19 mouse cellular contexts compared by ENCODE assay signal in the genomic region with DNA sequence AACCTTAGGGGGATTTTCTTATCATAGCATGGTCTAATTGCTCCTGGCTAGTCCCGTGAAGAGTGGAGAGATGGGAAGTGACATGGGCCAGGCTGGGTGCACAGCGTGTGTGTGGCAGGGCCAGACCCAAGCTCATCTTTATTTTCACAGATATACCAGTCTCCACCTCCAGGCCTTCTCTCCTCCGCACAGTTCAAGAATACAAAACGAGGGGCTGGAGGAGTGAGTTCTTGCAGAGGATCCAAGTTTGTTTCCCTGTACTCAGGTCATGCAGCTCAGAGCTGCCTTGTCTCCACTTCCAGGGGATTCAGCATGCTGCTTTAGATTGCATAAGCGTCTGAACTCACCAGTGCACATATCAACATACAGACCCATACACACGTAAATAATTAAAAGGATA. TPM values are rescaled to one million over a fixed set of nuclear protein-coding genes. Genes with fewer than 3 reads are reported as not detected.
"Had no signal": no experiment of that assay in that cellular context is flagged by ENCODE, and none has a peak within 500 bp of the region (broad histone marks: within the 10 kb centered on the region; RNA-seq: fewer than 3 reads in every experiment).

No protein-coding gene starts in this region.

- DNase-seq: lung, adult 18-20 months; lung, embryonic 14.5 days; lung, postnatal 10 days; midbrain, embryonic 14.5 days; retina, postnatal 1 day; right cerebral cortex, adult 18-20 months; right cerebral cortex, postnatal 25 days; right cerebral cortex, postnatal 4 days; spleen, adult 18-20 months; thymus, adult 18-20 months; thymus, postnatal 14 days; thymus, postnatal 36 days had no signal

- H3K9ac ChIP-seq: lung, embryonic 14.5 days; midbrain, embryonic 12.5 days; neural tube, embryonic 13.5 days; neural tube, embryonic 15.5 days had no signal

- H3K9me3 ChIP-seq: midbrain, embryonic 10.5 days; midbrain, embryonic 12.5 days; neural tube, embryonic 13.5 days; neural tube, embryonic 15.5 days had no signal

- H3K4me1 ChIP-seq: midbrain, embryonic 10.5 days; midbrain, embryonic 12.5 days; neural tube, embryonic 13.5 days; neural tube, embryonic 15.5 days had no signal

- H3K27me3 ChIP-seq: midbrain, embryonic 12.5 days; neural tube, embryonic 13.5 days; neural tube, embryonic 15.5 days had no signal

- H3K4me2 ChIP-seq: lung, embryonic 14.5 days; midbrain, embryonic 12.5 days; neural tube, embryonic 13.5 days; neural tube, embryonic 15.5 days had no signal

- H3K27ac ChIP-seq: midbrain, embryonic 10.5 days; midbrain, embryonic 12.5 days; neural tube, embryonic 13.5 days; neural tube, embryonic 15.5 days had no signal

- H3K36me3 ChIP-seq: midbrain, embryonic 10.5 days; midbrain, embryonic 12.5 days; neural tube, embryonic 13.5 days; neural tube, embryonic 15.5 days had no signal

- ATAC-seq: midbrain, embryonic 16.5 days had no signal

- H3K4me3 ChIP-seq: midbrain, embryonic 10.5 days; midbrain, embryonic 12.5 days; myocyte; neural tube, embryonic 13.5 days; neural tube, embryonic 15.5 days had no signal

RNA-seq across cellular contexts. Expression of a gene that starts 47.4 kb away (rescaled TPM):
- total RNA-seq: megakaryocyte-erythroid progenitor cell, adult 5-6 weeks had no signal
